Mouse (Mus musculus) small intestine, adult 2 months (tissue): ENCODE results near the gene Mfsd10.

Source experiments
- CTCF ChIP-seq: fragments of 200-500 bp; IDR thresholded peaks from 2 replicates; pipeline ENCODE4 v1.5.1; 2012; ENCODE audit warnings: low read depth, mild to moderate bottlenecking, control low read depth, inconsistent platforms, low read length, moderate library complexity, mixed read lengths; ENCODE audit not compliant: insufficient replicate concordance, insufficient read length; ENCODE audit errors: extremely low read depth
- POLR2A ChIP-seq: fragments of 200-500 bp; IDR thresholded peaks from 2 replicates; pipeline ENCODE4 v1.6.1; 2012; ENCODE audit warnings: low read depth, mild to moderate bottlenecking, control low read depth, inconsistent platforms, low read length, moderate library complexity

GRCm38 (mm10) chr5:34637591-34638156, 662 bp upstream of the Mfsd10 start:
- no peak for TF ChIP-seq POLR2A
- TF ChIP-seq CTCF, result no peak
